Mouse (Mus musculus) lung, adult 2 months (tissue): Measurements from ENCODE around the gene Abcg2. TPM values are rescaled to one million over a fixed set of nuclear protein-coding genes. Genes with fewer than 3 reads are reported as not detected.

Experiments
- DNase-seq: peaks from one replicate; pipeline ENCODE4 v3.0.0; 2022
- H3K4me1 ChIP-seq: fragments of 200-500 bp; 2 replicates; pipeline ENCODE4 v1.6.1; 2011; ENCODE audit warnings: low read length; ENCODE audit not compliant: control insufficient read depth, insufficient read depth
- H3K4me3 ChIP-seq: fragments of 200-500 bp; replicated peaks from 2 replicates; pipeline ENCODE3; 2011; ENCODE audit warnings: low read depth, mild to moderate bottlenecking, control low read depth, low read length; ENCODE audit errors: extremely low read depth
- CTCF ChIP-seq: fragments of 200-500 bp; IDR thresholded peaks from 2 replicates; pipeline ENCODE4 v1.5.1; 2011; ENCODE audit warnings: mild to moderate bottlenecking, low read length, control low read depth; ENCODE audit not compliant: insufficient read depth
- POLR2A ChIP-seq: fragments of 200-500 bp; IDR thresholded peaks from 2 replicates; pipeline ENCODE4 v1.6.1; 2011; ENCODE audit warnings: low read depth, mild to moderate bottlenecking, control low read depth, low read length, borderline replicate concordance; ENCODE audit errors: extremely low read depth
- WGBS: fragments of 180-500 bp; shearing (Covaris S2); methylation state at CpG from one replicate; pipeline ENCODE4 v1.1.7; 2018; 5-methylcytosine and 5-hydroxymethylcytosine counted together
- polyA plus RNA-seq: library from polyadenylated mRNA; depleted of rRNA; stranded (reverse); fragments of >200 nt; gene quantifications from 2 replicates; pipeline ENCODE4 v1.2.3, GENCODE M21; 2012

Abcg2 gene
- polyA plus RNA-seq, 1 experiment: 10.9 TPM

GRCm38 (mm10) chr6:58606642-58607041 is 22.3 kb downstream of the Abcg2 start:
- WGBS: 60% methylated on average over 4 of the region's 4 CpGs

GRCm38 (mm10) chr6:58608422-58608821 is 24.1 kb downstream of the Abcg2 start:
- Histone ChIP-seq H3K4me1 (no peaks in the 10 kb centered on the region), H3K4me3 (no peak overlapping the region)
- TF ChIP-seq CTCF: no peak
- TF ChIP-seq POLR2A: no peak
- DNase-seq: no peak
- WGBS: 74% methylated on average over 2 of the region's 2 CpGs

More at GRCm38 (mm10) chr6:58606642-58607041, 22.3 kb downstream of the Abcg2 start:
- no peak overlapping the region for H3K4me3 ChIP-seq
- TF ChIP-seq POLR2A: no peak
- no peak for TF ChIP-seq CTCF
- no peaks in the 10 kb centered on the region; the same call in 1 of the 2 replicates for H3K4me1 ChIP-seq
- DNase-seq: no peak

GRCm38 (mm10) chr6:58609919-58610759 is 25.8 kb downstream of the Abcg2 start:
- no peak for TF ChIP-seq CTCF
- TF ChIP-seq POLR2A: no peak
- no peak overlapping the region for H3K4me3 ChIP-seq
- 74% methylated on average over 6 of the region's 6 CpGs for WGBS
- no peaks in the 10 kb centered on the region for H3K4me1 ChIP-seq
- DNase-seq: no peak

GRCm38 (mm10) chr6:58610760-58611654 is 26.7 kb downstream of the Abcg2 start:
- DNase-seq: no peak
- WGBS: 70% methylated on average over 4 of the region's 4 CpGs
- Histone ChIP-seq H3K4me3 (no peak overlapping the region), H3K4me1 (no peaks in the 10 kb centered on the region)
- TF ChIP-seq CTCF: no peak
- no peak for TF ChIP-seq POLR2A

- no peaks in the 10 kb centered on the region for H3K4me1 ChIP-seq
- TF ChIP-seq CTCF: no peak
- TF ChIP-seq POLR2A: no peak
- 54% methylated on average over 5 of the region's 5 CpGs for WGBS
- no peak for DNase-seq
- H3K4me3 ChIP-seq: no peak overlapping the region
Measured at GRCm38 (mm10) chr6:58624126-58624525, 39.8 kb downstream of the Abcg2 start.

GRCm38 (mm10) chr6:58629238-58629637 is 44.9 kb downstream of the Abcg2 start:
- DNase-seq: no peak
- 85% methylated on average over 2 of the region's 2 CpGs for WGBS
- no peak for TF ChIP-seq POLR2A
- no peak for TF ChIP-seq CTCF
- no peaks in the 10 kb centered on the region for H3K4me1 ChIP-seq
- no peak overlapping the region for H3K4me3 ChIP-seq

GRCm38 (mm10) chr6:58632419-58632818 is 48.1 kb downstream of the Abcg2 start:
- DNase-seq: no peak
- TF ChIP-seq CTCF (no peak), POLR2A (no peak)
- no peaks in the 10 kb centered on the region for H3K4me1 ChIP-seq
- WGBS: 71% methylated on average over 3 of the region's 3 CpGs
- H3K4me3 ChIP-seq: no peak overlapping the region

- no peak for TF ChIP-seq CTCF
- TF ChIP-seq POLR2A: no peak
- 81% methylated on average over 4 of the region's 4 CpGs for WGBS
- no peak for DNase-seq
- Histone ChIP-seq H3K4me3 (no peak overlapping the region), H3K4me1 (no peaks in the 10 kb centered on the region)
Measured at GRCm38 (mm10) chr6:58633731-58634130, 49.4 kb downstream of the Abcg2 start.

- DNase-seq: no peak
- TF ChIP-seq CTCF: no peak
- no peak for TF ChIP-seq POLR2A
Measured at GRCm38 (mm10) chr6:58638566-58638965, 54.2 kb downstream of the Abcg2 start.

More at GRCm38 (mm10) chr6:58638566-58638965, 54.2 kb downstream of the Abcg2 start:
- Histone ChIP-seq H3K4me3 (no peak overlapping the region), H3K4me1 (peaks cover 10% of the 10 kb centered on the region)
